Mouse (Mus musculus) erythroblast, embryonic 14.5 days (primary cell): ENCODE results near the gene Lhfpl2. TPM values are rescaled to one million over a fixed set of nuclear protein-coding genes. Genes with fewer than 3 reads are reported as not detected.

Source experiments
- H3K27me3 ChIP-seq: 2 replicates; pipeline ENCODE4 v1.6.1; 2012; ENCODE audit warnings: inconsistent platforms; ENCODE audit not compliant: control insufficient read depth
- H3K36me3 ChIP-seq: 2 replicates; pipeline ENCODE4 v1.6.1; 2012; ENCODE audit warnings: mild to moderate bottlenecking, inconsistent platforms; ENCODE audit not compliant: control insufficient read depth
- H3K4me1 ChIP-seq: 2 replicates; pipeline ENCODE4 v1.6.1; 2012; ENCODE audit warnings: inconsistent platforms; ENCODE audit not compliant: control insufficient read depth
- H3K4me3 ChIP-seq: replicated peaks from 2 replicates; pipeline ENCODE3; 2012; ENCODE audit warnings: moderate library complexity, mild to moderate bottlenecking, inconsistent platforms
- H3K9me3 ChIP-seq: 2 replicates; pipeline ENCODE4 v1.6.1; 2012; ENCODE audit warnings: low read length, inconsistent platforms, mixed read lengths; ENCODE audit not compliant: control insufficient read depth
- GATA1 ChIP-seq: IDR thresholded peaks from 2 replicates; pipeline ENCODE4 v1.6.1; 2012; ENCODE audit warnings: low read length, inconsistent platforms, mixed read lengths
- TAL1 ChIP-seq: IDR thresholded peaks from 3 replicates; pipeline ENCODE4 v1.6.1; 2012; ENCODE audit warnings: low read length, inconsistent platforms, mixed read lengths
- polyA plus RNA-seq: library from polyadenylated mRNA; stranded (reverse); fragments of >175 nt; gene quantifications from 2 replicates; pipeline ENCODE4 v1.2.3, GENCODE M21; 2012

Gene Lhfpl2
- polyA plus RNA-seq, 1 experiment = not detected

DNA sequence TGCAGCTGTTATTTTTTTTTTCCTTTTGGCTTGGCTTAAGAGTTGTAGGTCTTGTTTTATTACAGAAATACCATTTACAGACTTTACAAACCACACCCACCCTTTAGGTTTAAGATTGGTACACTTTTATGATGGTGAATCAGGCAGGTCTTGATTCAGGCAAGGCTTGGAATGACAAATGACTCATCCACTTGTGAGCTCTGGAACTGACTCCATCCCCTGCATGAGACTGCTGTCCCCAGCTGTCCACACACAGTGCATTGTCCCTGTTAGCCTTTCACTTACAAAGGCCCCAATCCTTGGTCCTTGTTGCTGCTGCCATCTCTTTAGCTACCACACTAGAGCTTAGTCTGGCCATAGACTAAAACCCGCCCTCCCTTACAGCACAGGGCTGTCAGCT is 132.8 kb downstream of the Lhfpl2 start:
- Histone ChIP-seq H3K27me3 (no peaks in the 10 kb centered on the region), H3K9me3 (no peaks in the 10 kb centered on the region), H3K36me3 (no peaks in the 10 kb centered on the region), H3K4me1 (no peaks in the 10 kb centered on the region; the same call in 1 of the 2 replicates), H3K4me3 (no peak overlapping the region)
- no peak for TF ChIP-seq GATA1

DNA sequence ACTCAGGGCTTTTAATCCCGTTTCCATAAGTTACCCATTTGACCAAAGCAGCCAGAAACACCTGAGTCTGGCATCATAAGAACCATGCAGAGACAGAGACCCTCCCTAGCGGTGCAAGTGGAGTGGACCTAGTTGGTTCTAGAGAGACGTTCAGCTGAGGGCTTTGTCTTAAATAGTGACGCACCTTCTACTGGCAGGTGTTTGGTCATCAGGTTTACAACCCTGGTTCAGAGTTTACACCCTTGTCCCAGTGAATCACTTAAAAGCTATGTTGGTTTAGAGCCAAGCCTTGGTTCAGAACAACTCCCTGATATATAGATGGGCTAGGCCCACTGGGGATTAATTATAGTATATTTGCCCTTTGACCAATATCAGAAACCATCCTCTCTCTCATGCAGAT is 135.6 kb downstream of the Lhfpl2 start:
- Histone ChIP-seq H3K4me1 (no peaks in the 10 kb centered on the region), H3K9me3 (no peaks in the 10 kb centered on the region), H3K36me3 (no peaks in the 10 kb centered on the region), H3K27me3 (no peaks in the 10 kb centered on the region), H3K4me3 (no peak overlapping the region)
- TF ChIP-seq GATA1 = no peak
- no peak for TF ChIP-seq TAL1

DNA sequence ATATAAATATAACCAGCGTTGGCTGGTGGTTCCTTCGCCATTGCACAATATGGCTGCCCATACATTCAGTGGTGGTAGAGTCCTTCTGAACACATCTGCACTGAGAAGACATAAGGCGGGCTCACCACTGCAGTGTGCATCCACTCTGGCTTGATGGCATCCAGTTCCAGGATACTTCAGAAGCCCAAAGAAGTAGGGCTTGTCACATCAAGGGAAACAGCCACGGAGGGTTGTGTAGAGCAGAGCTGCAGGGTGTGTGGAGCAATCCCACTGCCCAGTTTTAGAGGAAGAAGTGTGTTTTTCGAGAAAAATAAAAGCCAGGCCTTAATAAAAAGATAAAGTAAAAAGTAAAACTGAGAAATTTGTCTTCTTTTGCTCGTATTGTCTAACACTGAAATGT is 141.0 kb downstream of the Lhfpl2 start:
- H3K36me3 ChIP-seq = no peaks in the 10 kb centered on the region; the same call in 1 of the 2 replicates
- H3K9me3 ChIP-seq = no peaks in the 10 kb centered on the region
- H3K4me1 ChIP-seq = no peaks in the 10 kb centered on the region
- H3K4me3 ChIP-seq = no peak overlapping the region
- H3K27me3 ChIP-seq = no peaks in the 10 kb centered on the region
- TF ChIP-seq TAL1 (no peak), GATA1 (no peak)

DNA sequence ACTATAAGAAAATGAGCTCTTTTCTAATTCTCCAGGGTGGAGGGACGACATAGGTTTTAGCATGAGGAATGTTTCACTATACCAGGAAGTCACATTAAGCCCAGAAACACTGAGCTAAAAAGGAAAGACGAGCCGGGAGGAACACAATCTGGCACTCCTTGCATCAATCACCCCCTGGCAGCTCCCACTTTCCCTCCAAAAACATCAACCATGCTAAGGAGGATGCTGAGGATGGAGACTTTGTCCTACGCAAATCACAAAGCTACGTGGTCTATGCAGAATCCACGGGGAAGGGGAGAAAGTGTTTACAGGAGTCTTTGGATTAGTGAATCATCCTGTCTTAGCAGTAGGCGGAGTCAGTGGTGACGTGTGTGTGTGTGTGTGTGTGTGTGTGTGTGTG is 142.2 kb downstream of the Lhfpl2 start:
- no peaks in the 10 kb centered on the region for H3K4me1 ChIP-seq
- TF ChIP-seq TAL1 (no peak), GATA1 (no peak)
- H3K27me3 ChIP-seq = no peaks in the 10 kb centered on the region
- H3K36me3 ChIP-seq = no peaks in the 10 kb centered on the region; the same call in 1 of the 2 replicates
- H3K4me3 ChIP-seq = no peak overlapping the region
- H3K9me3 ChIP-seq = no peaks in the 10 kb centered on the region

DNA sequence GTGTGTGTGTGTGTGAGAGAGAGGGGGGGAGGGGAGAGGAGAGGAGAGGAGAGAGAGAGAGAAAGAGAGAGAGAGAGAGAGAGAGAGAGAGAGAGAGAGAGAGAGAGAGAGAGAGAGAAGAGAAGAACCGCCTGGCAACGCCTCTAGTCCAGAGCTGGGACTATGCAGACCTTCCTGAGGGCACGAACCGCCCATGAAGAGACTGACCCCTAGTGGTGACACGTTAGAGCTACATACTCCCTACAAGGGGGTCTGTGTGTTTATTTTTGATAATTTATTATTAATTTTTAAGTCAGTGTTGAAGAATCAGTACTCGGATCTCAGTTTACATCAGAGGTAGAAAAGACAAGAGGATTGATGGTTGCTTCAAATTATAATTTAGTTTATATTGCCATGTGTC is 147.6 kb downstream of the Lhfpl2 start:
- H3K4me1 ChIP-seq = no peaks in the 10 kb centered on the region
- no peak overlapping the region for H3K4me3 ChIP-seq
- H3K36me3 ChIP-seq = peaks cover 20% of the 10 kb centered on the region
- peaks cover 6% of the 10 kb centered on the region for H3K9me3 ChIP-seq
- no peaks in the 10 kb centered on the region for H3K27me3 ChIP-seq
- TF ChIP-seq GATA1 (no peak), TAL1 (no peak)

DNA sequence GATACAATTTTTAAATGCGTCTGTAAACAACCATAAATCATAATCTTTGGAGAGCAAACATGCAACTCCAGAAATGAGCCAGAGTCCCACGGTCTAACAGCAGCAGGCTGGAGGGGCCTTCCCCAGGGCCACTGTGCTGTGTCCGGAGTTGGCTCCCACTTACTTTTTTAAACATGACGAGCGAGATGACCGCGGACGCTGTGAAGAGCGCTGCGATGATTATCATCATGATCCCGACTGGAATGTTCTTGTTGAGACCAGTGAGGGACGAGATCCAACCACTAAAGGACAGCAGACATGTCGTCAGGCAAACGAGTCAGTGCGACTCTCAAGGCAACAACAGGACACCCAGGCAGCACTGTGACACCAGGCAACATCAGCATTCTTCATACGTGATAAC is 150.4 kb downstream of the Lhfpl2 start:
- Histone ChIP-seq H3K36me3 (peaks cover 22% of the 10 kb centered on the region), H3K4me1 (no peaks in the 10 kb centered on the region), H3K4me3 (no peak overlapping the region), H3K27me3 (no peaks in the 10 kb centered on the region), H3K9me3 (peaks cover 6% of the 10 kb centered on the region)
- TF ChIP-seq GATA1 (no peak), TAL1 (no peak)

DNA sequence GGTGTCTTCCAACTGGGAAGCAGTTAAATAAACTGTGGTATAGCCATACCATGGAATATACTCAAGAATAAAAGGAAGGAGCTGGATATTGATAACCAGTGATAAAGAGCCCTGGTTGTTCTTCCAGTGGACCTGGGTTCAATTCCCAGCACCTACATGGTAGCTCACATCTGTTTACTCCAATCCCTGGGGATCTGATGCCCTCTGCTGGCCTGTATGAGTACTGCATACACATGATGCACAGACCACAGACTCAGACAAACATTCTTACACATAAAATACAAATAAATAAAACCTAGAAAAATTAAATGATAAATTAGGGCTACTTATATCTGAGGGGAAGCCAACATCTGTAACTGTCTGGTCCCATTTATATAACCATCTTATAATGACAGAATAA is 151.3 kb downstream of the Lhfpl2 start:
- Histone ChIP-seq H3K4me3 (no peak overlapping the region), H3K36me3 (peaks cover 22% of the 10 kb centered on the region), H3K9me3 (peaks cover 6% of the 10 kb centered on the region), H3K27me3 (no peaks in the 10 kb centered on the region), H3K4me1 (no peaks in the 10 kb centered on the region)
- TF ChIP-seq TAL1 (no peak), GATA1 (no peak)

DNA sequence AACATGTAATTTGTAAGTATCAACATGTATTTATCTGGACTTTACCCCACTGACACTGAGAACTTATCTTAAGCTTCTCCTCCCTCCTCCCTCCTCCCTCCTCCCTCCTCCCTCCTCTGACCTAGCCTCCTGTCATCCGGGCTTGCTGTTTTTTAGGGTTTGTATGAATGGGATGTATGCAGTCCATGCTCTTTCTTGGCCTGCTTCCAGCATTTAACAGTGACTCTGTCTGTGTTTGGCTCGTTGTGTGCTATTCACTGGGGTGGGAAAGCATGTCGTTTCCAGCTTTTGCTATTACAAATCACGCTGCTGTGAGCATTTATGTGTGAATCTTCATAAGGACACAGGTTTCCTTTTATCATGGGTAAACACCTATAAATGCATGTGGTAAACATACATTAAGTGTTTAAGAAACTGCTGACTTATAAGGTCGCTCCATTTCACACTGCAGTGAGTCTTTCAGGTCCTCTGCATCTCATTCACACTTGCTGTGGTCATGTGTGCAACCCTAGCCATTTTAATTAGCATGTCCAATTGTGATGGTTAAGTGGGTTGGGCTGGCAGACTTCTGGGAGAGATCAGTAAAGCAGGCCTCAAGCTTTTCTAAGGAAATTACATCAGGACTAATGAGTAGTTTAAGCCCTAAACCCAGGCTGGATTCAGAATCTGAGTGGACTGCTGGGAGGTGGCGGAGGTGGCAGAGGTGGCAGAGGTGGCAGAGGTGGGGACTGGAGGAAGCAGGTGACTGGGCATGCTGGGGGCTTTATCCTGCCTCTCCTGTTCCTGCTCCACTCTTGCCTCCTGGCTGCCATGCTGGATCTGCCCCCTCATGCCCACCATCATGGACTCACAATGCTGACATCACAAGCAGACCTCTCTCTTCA is 153.9 kb downstream of the Lhfpl2 start:
- peaks cover 6% of the 10 kb centered on the region for H3K9me3 ChIP-seq
- H3K27me3 ChIP-seq = no peaks in the 10 kb centered on the region
- TF ChIP-seq TAL1 = no peak
- no peak for TF ChIP-seq GATA1
- peaks cover 22% of the 10 kb centered on the region for H3K36me3 ChIP-seq
- H3K4me1 ChIP-seq = no peaks in the 10 kb centered on the region
- no peak overlapping the region for H3K4me3 ChIP-seq

DNA sequence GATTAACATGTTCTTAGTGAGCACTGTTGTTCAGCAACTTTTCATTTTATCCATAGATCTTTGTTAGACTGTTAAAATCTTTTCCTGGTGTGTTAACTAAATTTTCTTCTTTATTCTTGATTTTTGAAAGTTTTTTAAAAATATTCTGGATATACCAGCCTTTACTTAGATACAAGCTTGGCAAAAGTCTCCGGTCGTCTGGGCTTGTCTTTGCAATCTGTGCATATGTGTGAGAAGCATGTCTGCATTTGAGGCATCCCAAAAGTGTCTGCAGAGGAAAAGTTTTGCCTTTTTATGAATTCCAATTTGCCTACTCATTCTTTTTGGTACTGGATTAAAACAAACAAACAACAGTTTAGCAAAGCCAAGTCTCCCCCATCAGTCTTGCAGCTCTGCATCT is 154.6 kb downstream of the Lhfpl2 start:
- no peaks in the 10 kb centered on the region for H3K27me3 ChIP-seq
- peaks cover 6% of the 10 kb centered on the region for H3K9me3 ChIP-seq
- H3K36me3 ChIP-seq = peaks cover 19% of the 10 kb centered on the region
- TF ChIP-seq GATA1 (no peak), TAL1 (no peak)
- no peaks in the 10 kb centered on the region for H3K4me1 ChIP-seq
- no peak overlapping the region for H3K4me3 ChIP-seq
